Mouse (Mus musculus) embryo, embryonic 9.5 days (tissue): ENCODE measurements around the gene Sez6l2.

Experiments
- DNase-seq: peaks from one replicate; pipeline ENCODE4 v3.0.0-alpha.2; 2017; ENCODE audit errors: extremely low spot score

Gene Sez6l2

DNA sequence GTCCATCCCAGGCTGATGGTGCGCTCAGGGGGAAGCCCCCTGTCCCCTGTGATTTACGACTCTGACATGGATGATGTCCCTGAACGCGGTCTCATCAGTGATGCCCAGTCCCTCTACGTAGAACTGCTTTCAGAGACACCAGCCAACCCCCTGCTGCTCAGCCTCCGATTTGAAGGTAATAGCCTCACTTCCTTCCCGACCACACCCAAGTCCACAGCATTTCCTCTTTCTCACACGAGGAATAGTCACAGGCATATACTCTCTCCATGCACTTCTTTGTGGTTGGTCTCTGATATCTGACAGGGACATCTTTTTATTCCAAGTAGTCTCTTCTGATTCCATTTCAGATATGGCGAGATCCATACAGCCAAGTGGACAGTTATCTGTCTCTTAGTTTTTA is 9.4 kb downstream of the Sez6l2 start:
- DNase-seq, result no peak

GRCm38 (mm10) chr7:126961095-126961494 is 10.7 kb downstream of the Sez6l2 start:
- DNase-seq, result no peak

GRCm38 (mm10) chr7:126961965-126962364 is 11.6 kb downstream of the Sez6l2 start:
- no peak for DNase-seq

- DNase-seq, result peak; percentile 58
Observed at GRCm38 (mm10) chr7:126963548-126964286, 13.4 kb downstream of the Sez6l2 start.

GRCm38 (mm10) chr7:126965568-126965967 is 15.2 kb downstream of the Sez6l2 start:
- DNase-seq, result no peak

GRCm38 (mm10) chr7:126967361-126967760 is 17.0 kb downstream of the Sez6l2 start:
- DNase-seq, result no peak

DNA sequence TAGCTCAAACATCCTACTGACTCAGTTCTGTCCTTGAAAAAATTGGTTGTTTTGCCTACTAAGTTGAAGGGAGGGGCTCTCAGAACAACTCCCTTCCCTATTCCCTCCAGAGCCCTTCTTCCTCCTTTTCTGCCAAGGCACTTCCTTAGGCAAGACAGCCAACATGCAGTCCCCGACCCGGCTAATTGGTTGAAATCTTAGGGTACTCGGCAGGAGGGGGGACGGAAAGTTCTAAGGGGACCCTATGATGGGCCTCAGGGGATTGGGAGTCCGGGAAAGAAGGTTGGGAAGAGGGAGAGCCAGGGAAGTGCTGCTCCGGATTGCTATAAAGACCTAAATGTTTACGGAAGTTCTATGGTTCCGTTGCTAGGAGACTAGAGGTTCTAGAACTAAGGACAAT is 25.1 kb downstream of the Sez6l2 start:
- no peak for DNase-seq

DNA sequence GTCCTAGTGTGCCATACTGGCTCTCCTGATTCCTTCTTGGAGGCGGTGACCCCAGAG is 25.4 kb downstream of the Sez6l2 start, which contains the start of gene Cdipt:
Gene Cdipt, plus strand, starts transcription at position 22 of the 57 bp plus-strand sequence.
- no peak for DNase-seq

GRCm38 (mm10) chr7:126975950-126976866 is 25.8 kb downstream of the Sez6l2 start, which contains the start of gene Cdiptos:
Cdiptos (minus strand) TSS chr7:126976098.
- DNase-seq, result peak; percentile 94

GRCm38 (mm10) chr7:126976878-126977459 is 26.6 kb downstream of the Sez6l2 start:
- no peak for DNase-seq

DNA sequence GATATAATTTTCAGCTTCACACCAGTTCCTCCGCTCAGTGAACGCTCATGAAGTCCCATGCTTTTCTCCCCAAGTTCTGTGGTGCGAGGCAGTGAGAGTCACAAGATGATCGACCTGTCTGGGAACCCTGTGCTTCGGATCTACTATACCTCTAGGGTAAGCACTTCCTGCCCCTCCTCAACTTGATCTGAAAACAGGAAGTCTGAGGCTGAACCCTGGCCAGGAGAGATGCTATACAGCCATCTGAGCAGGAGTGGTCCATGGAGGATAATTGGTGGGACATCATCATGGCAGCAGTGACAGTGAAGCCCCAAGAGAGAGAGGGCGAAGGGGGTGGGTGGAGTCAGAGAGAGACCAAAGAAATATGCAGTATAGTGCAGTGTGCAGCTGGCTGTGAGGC is 28.5 kb downstream of the Sez6l2 start:
- no peak for DNase-seq

GRCm38 (mm10) chr7:126981601-126982000 is 31.2 kb downstream of the Sez6l2 start:
- no peak for DNase-seq

- no peak for DNase-seq
Observed at GRCm38 (mm10) chr7:126982054-126982453, 31.7 kb downstream of the Sez6l2 start.

GRCm38 (mm10) chr7:126983113-126983512 is 32.8 kb downstream of the Sez6l2 start:
- no peak for DNase-seq

- no peak for DNase-seq
Observed at GRCm38 (mm10) chr7:126984667-126985444, 34.5 kb downstream of the Sez6l2 start.

DNA sequence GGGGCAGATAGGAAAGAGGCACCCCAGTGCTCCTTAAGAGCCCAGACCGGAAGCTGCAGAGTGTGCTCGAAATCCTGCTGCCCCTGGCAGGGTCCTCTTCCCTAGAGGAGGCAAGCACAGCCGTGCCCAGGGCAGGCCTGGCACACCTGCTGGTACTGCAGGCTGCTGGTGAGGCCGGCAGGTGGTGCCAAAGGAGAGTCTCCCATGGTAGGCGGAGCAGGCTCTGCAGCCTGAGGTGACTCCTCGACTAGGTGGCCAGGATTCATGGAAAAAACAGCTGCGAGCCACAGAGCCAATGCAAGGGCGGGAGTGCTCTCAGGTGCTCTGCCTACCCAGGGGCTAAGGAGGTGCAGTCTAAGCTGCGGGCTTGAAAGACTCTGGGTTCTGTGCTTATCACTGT is 36.0 kb downstream of the Sez6l2 start:
- no peak for DNase-seq

DNA sequence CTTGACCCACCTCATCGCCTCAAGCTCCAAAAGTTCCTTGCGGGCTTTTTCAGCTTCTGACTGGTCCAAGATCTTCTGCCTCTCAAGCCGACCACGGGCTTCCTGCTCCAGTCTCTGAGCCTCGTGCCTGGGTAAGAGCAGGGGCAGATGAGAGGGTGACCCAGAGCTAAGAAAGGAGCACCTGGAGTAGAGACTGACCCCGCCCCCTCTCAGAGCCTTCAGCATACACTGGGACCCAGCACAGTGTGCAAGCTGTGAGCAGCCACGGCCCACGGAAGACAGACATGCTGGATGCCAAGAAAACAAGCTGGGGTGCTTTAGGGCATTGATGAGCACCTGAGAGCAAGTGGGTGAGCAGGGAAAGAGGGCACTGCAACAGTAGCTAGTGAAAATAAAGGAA is 38.5 kb downstream of the Sez6l2 start:
- no peak for DNase-seq

DNA sequence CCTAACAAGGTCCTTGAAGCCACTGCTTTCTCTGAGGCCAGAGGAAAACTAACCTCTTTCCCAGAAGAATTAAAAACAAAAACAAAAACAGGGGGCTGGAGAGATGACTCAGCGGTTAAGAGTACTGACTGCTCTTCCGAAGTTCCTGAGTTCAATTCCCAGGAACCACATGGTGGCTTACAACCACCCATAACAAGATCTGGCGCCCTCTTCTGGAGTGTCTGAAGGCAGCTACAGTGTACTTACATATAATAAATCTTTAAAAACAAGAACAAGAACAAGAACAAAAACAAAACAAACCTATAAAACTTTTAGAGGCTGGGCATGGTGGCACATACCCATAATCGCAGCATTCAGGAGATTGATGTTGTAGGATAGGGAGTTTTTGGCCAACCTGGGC is 46.1 kb downstream of the Sez6l2 start:
- DNase-seq, result no peak

- no peak for DNase-seq
Observed at GRCm38 (mm10) chr7:126999568-126999967, 49.2 kb downstream of the Sez6l2 start.

- no peak for DNase-seq
Observed at GRCm38 (mm10) chr7:127003620-127004019, 53.3 kb downstream of the Sez6l2 start.

DNA sequence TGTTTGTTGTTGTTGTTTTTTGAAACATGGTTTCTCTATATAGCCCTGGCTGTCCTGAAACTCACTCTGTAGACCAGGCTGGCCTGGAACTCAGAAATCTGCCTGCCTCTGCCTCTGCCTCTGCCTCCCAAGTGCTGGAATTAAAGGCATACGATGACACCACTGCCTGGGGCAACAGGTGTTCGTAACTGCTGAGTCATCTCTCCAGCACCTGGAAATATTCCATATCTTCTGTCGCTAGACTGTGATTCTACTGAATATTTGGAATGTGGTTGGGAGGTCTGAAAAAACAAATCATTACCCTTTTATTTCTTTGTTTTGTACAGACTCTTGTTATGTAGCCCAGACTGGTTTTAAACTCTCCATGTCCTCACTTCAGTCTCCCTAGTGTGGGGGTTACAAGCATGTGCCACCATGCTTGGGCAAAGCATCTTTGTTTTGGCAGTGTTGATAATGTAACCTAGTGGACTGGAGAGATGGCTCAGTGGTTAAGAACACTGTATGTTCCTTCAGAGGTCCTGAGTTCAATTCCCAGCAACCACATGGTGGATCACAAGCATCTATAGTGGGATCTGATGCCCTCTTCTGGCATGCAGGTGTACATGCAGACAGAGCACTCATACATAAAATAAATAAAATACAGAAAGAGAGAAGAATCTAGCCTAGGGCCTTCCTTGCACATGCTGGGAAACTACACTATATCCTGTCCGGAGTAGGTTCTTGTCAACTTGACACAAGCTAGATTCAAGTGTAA is 53.9 kb downstream of the Sez6l2 start:
- DNase-seq, result no peak
